Mouse (Mus musculus) frontal cortex, postnatal 14 days (tissue): ENCODE data around the gene Sipa1.
"Not testable (repeated sequence)": the region's sequence is repeated elsewhere in the genome, so short reads cannot be mapped to it uniquely, and the experiment has no call there.

Source experiments
- DNase-seq, 2 experiments: peaks; one replicate each; pipeline ENCODE4 v3.0.0; 2022; ENCODE audit warnings: low spot score in 2 of 2

Sipa1 gene

DNA sequence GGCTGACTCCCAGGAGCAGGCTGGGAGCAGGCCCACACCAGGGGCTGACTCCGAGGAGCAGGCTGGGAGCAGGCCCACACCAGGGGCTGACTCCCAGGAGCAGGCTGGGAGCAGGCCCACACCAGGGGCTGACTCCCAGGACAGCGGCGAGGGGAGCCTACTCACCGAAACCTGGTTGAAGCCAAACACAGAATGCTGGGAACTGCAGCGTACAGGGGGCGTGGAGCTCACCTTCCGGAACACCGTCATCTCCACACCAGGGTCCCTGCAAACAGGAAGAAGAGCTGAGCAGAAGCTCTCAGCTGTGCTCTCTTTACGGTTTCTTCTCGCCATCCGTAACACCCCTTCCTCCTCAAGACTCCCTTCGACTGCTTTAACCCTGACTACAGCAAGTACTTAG is 23.4 kb upstream of the Sipa1 start:
- not testable (repeated sequence) for DNase-seq

DNA sequence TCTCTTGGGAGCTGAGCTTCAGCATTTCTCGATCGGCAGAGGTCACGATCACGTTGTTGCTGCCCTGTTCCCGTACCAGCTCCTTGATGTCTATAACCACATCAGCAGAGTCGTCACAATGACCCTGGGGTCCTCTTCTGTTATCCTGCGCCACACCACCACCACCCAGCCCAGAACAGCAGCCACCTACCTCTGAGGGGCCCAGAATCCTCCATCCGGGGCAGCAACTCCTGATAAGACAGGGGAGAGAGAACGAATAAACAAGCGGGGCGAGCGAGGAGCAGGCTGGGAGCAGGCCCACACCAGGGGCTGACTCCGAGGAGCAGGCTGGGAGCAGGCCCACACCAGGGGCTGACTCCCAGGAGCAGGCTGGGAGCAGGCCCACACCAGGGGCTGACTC is 22.9 kb upstream of the Sipa1 start:
- no peak for DNase-seq

GRCm38 (mm10) chr19:5685861-5686260 is 22.4 kb upstream of the Sipa1 start:
- no peak for DNase-seq

GRCm38 (mm10) chr19:5685431-5685830 is 21.9 kb upstream of the Sipa1 start:
- no peak for DNase-seq

GRCm38 (mm10) chr19:5684985-5685384 is 21.5 kb upstream of the Sipa1 start:
- no peak for DNase-seq

GRCm38 (mm10) chr19:5684236-5684635 is 20.7 kb upstream of the Sipa1 start:
- no peak for DNase-seq

- DNase-seq, result no peak
Observed at GRCm38 (mm10) chr19:5680432-5680831, 16.9 kb upstream of the Sipa1 start.

GRCm38 (mm10) chr19:5668372-5668771 is 4.9 kb upstream of the Sipa1 start:
- DNase-seq, result no peak

- DNase-seq, result no peak
Observed at GRCm38 (mm10) chr19:5666386-5666785, 2.9 kb upstream of the Sipa1 start.

DNA sequence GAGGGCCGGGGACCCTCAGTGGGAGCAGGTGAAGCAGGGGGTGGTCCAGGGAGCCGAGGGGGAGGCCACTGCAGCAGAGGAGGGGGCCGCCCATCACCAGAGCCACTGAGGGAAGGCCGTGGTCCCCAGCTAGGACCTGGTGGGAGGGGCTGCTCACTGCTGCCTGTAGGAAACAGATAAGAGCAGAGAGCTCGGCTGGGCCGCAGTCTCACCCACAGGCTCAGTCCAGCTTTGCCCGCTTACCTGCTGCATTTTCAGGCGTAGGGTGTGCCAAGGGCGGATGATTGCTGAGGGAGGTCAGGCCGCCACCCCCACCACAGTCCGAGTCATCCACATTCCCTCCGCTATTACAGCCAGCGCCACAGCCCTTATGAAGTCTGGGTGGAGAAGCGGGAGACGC is 2.0 kb upstream of the Sipa1 start:
- DNase-seq, result no peak

DNA sequence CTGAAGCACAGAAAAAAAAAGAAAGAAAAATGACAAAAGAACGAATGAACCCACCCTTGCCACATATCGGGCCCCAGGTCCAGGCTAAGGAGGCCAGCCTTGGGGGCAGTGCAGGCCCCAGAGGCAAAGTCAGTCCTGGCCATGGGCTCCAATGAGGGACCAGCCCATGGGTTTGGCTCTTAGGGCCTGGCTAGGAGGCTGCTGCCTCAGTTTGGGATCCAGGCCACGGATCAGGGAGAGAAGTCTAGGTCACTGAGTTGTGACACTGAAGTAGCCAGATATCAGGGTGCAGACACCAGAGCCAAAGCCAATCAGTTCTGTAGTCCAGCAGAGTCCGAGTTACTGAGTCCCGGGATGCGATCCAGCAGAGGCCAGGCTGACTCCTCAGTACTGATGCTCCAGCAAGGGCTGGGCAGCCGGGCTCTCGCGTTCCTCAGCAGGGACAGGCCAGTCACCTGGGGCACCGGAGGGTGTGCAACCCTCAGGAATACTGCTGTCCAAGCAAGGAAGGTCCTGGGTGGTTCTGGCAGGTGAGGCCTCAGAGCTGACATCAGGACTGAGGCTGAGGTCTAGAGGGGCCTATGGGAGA is 1.3 kb upstream of the Sipa1 start:
- no peak for DNase-seq

GRCm38 (mm10) chr19:5662310-5662709 is 1.2 kb downstream of the Sipa1 start:
- DNase-seq, result no peak

DNA sequence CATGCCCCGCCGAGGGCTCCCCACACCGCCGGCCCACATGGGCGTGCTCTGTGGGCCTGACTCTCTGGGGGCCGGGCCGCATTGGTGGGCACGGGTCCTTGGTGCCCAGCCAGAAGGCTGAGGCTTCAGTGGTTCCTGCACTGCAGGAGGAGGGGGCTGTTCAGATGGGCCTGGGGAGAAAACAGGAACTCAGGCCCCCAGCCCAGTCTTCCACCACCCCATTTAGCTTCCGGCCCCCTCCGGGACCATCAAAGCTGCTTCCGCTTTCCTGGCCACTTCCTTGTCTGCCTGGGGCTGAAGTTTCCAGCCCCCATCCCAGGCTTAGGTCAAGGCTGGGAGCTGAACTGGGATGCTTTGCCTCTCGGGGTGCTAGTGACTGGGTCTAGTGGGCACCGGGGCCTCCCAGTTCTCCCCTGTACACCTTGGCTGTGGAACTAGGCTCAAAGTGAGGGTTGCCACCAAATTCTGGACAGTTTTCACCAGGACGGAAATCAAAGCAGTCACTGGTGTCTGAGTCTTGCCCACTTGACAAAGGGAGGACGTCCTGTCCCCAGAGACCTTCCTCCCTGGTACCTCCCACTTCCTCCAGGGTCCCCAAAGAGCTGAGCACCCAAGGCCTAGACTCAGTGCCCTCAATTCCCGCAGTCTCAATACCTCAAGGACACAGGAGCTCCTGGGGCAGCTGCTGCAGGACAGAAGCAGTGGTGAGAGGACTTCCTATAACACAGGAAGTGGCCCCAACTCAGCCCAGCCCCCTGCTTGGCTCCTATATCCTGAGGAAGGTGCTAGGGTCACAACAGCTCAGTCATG is 2.4 kb downstream of the Sipa1 start:
- peak in 1 of 2 experiments; percentile 44 for DNase-seq

- no peak for DNase-seq
Observed at GRCm38 (mm10) chr19:5654720-5655298, 8.7 kb downstream of the Sipa1 start.

GRCm38 (mm10) chr19:5653969-5654719 is 9.4 kb downstream of the Sipa1 start:
- DNase-seq, result no peak

- no peak for DNase-seq
Observed at GRCm38 (mm10) chr19:5652570-5652969, 10.9 kb downstream of the Sipa1 start.

DNA sequence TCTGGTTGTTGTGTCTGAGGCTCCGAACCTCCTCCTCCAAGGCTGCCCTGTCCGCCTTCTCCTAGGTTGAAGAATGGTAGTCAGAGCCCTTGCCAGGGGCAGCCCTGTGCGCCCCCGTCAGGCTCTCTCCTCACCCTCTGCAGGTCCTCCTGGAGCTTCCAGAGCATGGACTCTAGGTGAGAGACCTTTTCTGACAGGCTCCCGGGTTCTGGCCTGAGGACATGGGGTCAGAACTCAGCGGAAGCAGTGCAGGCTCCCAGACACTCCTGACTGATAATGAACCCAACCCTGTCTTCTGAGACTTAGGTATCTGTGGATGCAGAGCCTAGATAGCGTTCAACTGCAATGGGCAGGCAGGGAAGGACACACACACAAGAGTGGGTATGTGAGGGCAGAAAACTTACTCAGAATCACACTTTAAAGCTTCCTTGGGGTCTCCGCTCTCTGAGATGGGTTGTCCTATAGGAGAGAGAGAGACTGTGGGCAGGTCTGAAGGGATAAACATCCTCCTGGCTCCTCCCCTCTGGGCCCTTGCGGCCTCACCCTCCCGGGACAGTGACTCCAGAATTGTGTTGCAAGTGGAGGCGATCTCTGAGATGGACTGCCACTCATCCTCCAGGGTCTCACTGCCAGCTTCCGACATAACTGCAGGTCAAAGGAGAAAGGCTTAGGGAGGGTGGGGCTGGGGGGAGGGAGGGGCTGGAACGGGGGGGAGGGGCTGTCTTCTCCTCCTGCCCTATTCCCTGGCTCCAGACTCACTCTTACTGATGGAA is 11.8 kb downstream of the Sipa1 start:
- DNase-seq, result no peak

DNA sequence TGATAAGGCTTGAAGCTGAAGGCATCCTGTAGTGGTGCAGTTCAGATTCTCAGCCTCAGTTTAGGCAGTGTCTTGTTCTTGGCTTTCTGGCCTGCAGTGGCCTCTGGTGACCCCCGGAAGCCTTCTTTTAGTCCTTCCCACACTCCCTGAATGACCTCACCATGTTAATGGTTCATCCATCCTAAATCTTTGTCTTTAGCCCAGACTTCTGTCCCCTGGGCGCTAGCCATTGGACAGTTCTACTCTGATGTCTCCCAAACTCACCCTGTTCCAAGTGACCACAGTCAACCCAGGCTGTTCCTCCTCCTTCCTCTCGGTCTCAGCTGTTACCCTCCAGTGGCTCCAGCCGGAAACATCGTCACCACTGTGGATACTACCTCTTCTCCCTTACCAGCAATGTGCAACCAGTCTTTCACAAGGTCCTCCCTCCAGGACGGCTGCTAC is 14.2 kb downstream of the Sipa1 start:
- no peak for DNase-seq

DNA sequence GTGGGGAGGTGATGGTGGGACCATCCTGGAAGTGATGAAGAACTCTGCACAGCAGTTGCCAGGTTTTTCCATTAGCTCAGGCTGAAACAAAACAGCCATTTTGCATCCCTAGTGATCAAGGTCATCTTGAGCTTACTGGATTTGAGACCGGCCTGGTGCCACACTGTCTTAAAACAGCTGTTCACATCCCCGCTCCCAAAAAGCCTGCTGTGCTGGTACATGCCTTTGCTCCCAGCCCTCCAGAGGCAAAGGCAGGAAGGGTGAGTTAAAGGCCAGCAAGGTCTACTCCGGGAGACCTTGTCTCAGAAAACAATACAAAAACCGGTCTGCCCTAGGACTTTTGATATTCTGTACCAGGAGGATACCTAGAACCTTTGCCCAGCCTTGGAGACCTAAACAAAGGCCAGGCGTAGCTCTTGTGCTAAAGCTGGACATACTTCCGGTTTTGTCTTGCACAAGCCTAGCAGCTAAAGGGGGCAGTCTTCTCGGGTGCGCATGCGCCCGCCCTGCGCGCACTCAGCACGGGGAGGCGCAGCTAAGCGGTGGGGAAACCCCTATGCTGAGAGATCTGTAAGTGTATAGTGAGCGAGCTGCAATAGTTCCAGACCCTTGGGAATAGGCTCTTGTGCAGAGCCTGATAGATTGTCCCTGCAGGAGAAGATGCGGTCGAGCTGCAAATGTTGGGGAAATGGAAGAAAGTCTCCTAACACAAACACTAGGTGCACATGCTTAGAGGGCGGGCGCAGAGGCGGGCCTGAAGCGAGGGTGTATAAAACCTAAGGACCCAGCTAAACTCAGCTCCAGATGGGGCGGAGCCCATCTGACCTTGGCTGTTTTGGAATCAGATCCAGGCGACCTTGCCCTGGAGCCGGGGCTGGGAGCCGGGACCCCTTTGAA is 14.9 kb downstream of the Sipa1 start:
- peak; percentile 71 to 75 for DNase-seq

DNA sequence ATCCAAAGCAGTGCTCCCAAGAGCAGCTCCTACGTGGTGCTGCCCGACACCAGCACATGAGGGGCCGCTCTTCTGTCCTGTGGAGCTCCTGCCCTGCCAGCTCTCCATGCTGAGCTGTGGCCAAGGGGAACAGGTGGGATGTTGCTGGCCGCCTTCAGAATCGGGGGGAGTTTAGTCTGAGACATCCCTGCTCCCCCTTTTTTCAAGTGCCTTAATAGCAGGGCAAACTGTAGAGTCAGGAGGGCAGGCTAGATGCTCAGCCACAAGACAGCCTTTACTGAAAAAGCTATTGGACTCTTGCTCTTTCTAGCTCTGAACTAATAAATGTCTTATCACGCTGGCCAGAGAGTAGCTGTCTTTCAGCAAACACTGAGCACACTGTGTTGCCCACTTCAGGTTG is 15.7 kb downstream of the Sipa1 start:
- no peak for DNase-seq
